Mouse (Mus musculus): Measurements from ENCODE around the gene Tbc1d8. TPM values are rescaled to one million over a fixed set of nuclear protein-coding genes. Genes with fewer than 3 reads are reported as not detected.

Tbc1d8 gene
- total RNA-seq, 2 experiments from 2014 or later, result 18.3 to 20.2 TPM

- peak; percentile 70 for TF ChIP-seq CTCF (IDR thresholded peaks at IDR 0.05)
- intact Hi-C loops (cut with DNase I), result loop anchor here (1.0 to 5.0 kb wide), 4 partner anchors 83 to 340 kb away; no protein-coding TSS in a partner anchor
- DNase-seq (ENCODE audit: extremely low spot score in 1 of 2, low spot score in 2 of 2), result peak in 1 of 2 experiments; percentile 44
Measured at GRCm38 (mm10) chr1:39340647-39341046, 137.9 kb downstream of the Tbc1d8 start.

GRCm38 (mm10) chr1:39340156-39340555 is 138.4 kb downstream of the Tbc1d8 start:
- H3K27ac ChIP-seq, result no peak overlapping the region; the same call in none of the 2 replicates
- intact Hi-C loops (cut with DNase I), result loop anchor here (1.0 to 5.0 kb wide), 4 partner anchors 83 to 339 kb away; no protein-coding TSS in a partner anchor
- H3K4me3 ChIP-seq, result no peak overlapping the region
- no peak for TF ChIP-seq CTCF (IDR thresholded peaks at IDR 0.05)
- no peak for DNase-seq (ENCODE audit: extremely low spot score in 1 of 2, low spot score in 2 of 2)

More at GRCm38 (mm10) chr1:39340647-39341046, 137.9 kb downstream of the Tbc1d8 start:
- Histone ChIP-seq H3K27ac (no peak overlapping the region), H3K4me3 (no peak overlapping the region)

GRCm38 (mm10) chr1:39339455-39339854 is 139.1 kb downstream of the Tbc1d8 start:
- Histone ChIP-seq H3K4me3 (no peak overlapping the region), H3K27ac (peak overlapping the region; percentile 82)
- DNase-seq (ENCODE audit: extremely low spot score in 1 of 2, low spot score in 2 of 2), result no peak
- no peak for TF ChIP-seq CTCF (IDR thresholded peaks at IDR 0.05)
- intact Hi-C loops (cut with DNase I), result loop anchor here (5.0 kb wide), 1 partner anchor 242 kb away; no protein-coding TSS in a partner anchor

- H3K4me3 ChIP-seq, result no peak overlapping the region
- DNase-seq (ENCODE audit: extremely low spot score in 1 of 2, low spot score in 2 of 2), result no peak
- peak overlapping the region; percentile 82 for H3K27ac ChIP-seq
- no peak for TF ChIP-seq CTCF (IDR thresholded peaks at IDR 0.05)
- intact Hi-C loops (cut with DNase I), result loop anchor here (5.0 kb wide), 1 partner anchor 242 kb away; no protein-coding TSS in a partner anchor
Measured at GRCm38 (mm10) chr1:39338831-39339230, 139.7 kb downstream of the Tbc1d8 start.

- Histone ChIP-seq H3K27ac (no peak overlapping the region; the same call in 1 of the 2 replicates), H3K4me3 (no peak overlapping the region)
- intact Hi-C loops (cut with DNase I), result loop anchor here (5.0 kb wide), 1 partner anchor 239 kb away; no protein-coding TSS in a partner anchor
- TF ChIP-seq CTCF (IDR thresholded peaks at IDR 0.05), result no peak
- DNase-seq (ENCODE audit: extremely low spot score in 1 of 2, low spot score in 2 of 2), result no peak
Measured at GRCm38 (mm10) chr1:39336788-39337187, 141.8 kb downstream of the Tbc1d8 start.

GRCm38 (mm10) chr1:39335561-39336196 is 142.9 kb downstream of the Tbc1d8 start:
- Histone ChIP-seq H3K27ac (no peak overlapping the region; the same call in 1 of the 2 replicates), H3K4me3 (no peak overlapping the region)
- no peak for DNase-seq (ENCODE audit: extremely low spot score in 1 of 2, low spot score in 2 of 2)
- no peak for TF ChIP-seq CTCF (IDR thresholded peaks at IDR 0.05)
- intact Hi-C loops (cut with DNase I), result loop anchor here (5.0 kb wide), 1 partner anchor 238 kb away; no protein-coding TSS in a partner anchor

- Histone ChIP-seq H3K27ac (no peak overlapping the region), H3K4me3 (no peak overlapping the region)
- DNase-seq (ENCODE audit: extremely low spot score in 1 of 2, low spot score in 2 of 2), result no peak
- intact Hi-C loops (cut with DNase I), result no loop called here
- no peak for TF ChIP-seq CTCF (IDR thresholded peaks at IDR 0.05)
Measured at GRCm38 (mm10) chr1:39332456-39332855, 146.1 kb downstream of the Tbc1d8 start.

GRCm38 (mm10) chr1:39330857-39331594 is 147.5 kb downstream of the Tbc1d8 start:
- H3K4me3 ChIP-seq, result no peak overlapping the region
- no peak overlapping the region for H3K27ac ChIP-seq
- TF ChIP-seq CTCF (IDR thresholded peaks at IDR 0.05), result no peak
- DNase-seq (ENCODE audit: extremely low spot score in 1 of 2, low spot score in 2 of 2), result no peak
- intact Hi-C loops (cut with DNase I), result no loop called here

- Histone ChIP-seq H3K4me3 (no peak overlapping the region), H3K27ac (peak overlapping the region; percentile 24; the same call in 1 of the 2 replicates)
- intact Hi-C loops (cut with DNase I), result no loop called here
- no peak for TF ChIP-seq CTCF (IDR thresholded peaks at IDR 0.05)
- peak in 1 of 2 experiments; percentile 26 for DNase-seq (ENCODE audit: extremely low spot score in 1 of 2, low spot score in 2 of 2)
Measured at GRCm38 (mm10) chr1:39327546-39327945, 151.0 kb downstream of the Tbc1d8 start.

GRCm38 (mm10) chr1:39325228-39325627 is 153.3 kb downstream of the Tbc1d8 start:
- no peak overlapping the region for H3K27ac ChIP-seq
- intact Hi-C loops (cut with DNase I), result no loop called here
- no peak for TF ChIP-seq CTCF (IDR thresholded peaks at IDR 0.05)
- H3K4me3 ChIP-seq, result no peak overlapping the region
- DNase-seq (ENCODE audit: extremely low spot score in 1 of 2, low spot score in 2 of 2), result no peak

- no peak for TF ChIP-seq CTCF (IDR thresholded peaks at IDR 0.05)
- intact Hi-C loops (cut with DNase I), result no loop called here
- no peak overlapping the region for H3K4me3 ChIP-seq
- no peak for DNase-seq (ENCODE audit: extremely low spot score in 1 of 2, low spot score in 2 of 2)
- no peak overlapping the region for H3K27ac ChIP-seq
Measured at GRCm38 (mm10) chr1:39321954-39322353, 156.6 kb downstream of the Tbc1d8 start.

Other genes starting within 250 kb of the Tbc1d8 start
- 100 to 1,000 TPM; 457 to 494 TPM for gene Rpl31, start 110.9 kb downstream of the Tbc1d8 start, total RNA-seq (2021)
- gene Cnot11, start 56.2 kb upstream of the Tbc1d8 start, total RNA-seq (2021), result 10 to 100 TPM; 22.8 to 26.4 TPM
- gene Rnf149, start 98.7 kb upstream of the Tbc1d8 start, total RNA-seq (2021), result 10 to 100 TPM; 30.8 to 30.9 TPM
- gene Creg2, start 172.7 kb upstream of the Tbc1d8 start, total RNA-seq (2021), result 10 to 100 TPM; 81.1 to 90.6 TPM
- gene Rfx8, start 242.2 kb upstream of the Tbc1d8 start, total RNA-seq (2021), result under 1 TPM in 1 of 2 experiments, not detected in 1; 0.34 TPM

Measured in left cerebral cortex, adult 2 months (tissue).